Mouse (Mus musculus) cortical plate, adult 2 months (tissue): ENCODE results near the gene Taar9. TPM values are rescaled to one million over a fixed set of nuclear protein-coding genes. Genes with fewer than 3 reads are reported as not detected.
"Not testable (repeated sequence)": the region's sequence is repeated elsewhere in the genome, so short reads cannot be mapped to it uniquely, and the experiment has no call there.

ENCODE experiments used
- H3K27ac ChIP-seq: fragments of 200-500 bp; 2 replicates; pipeline ENCODE4 v1.5.1; 2012; ENCODE audit warnings: low read length, control low read depth, inconsistent platforms; ENCODE audit not compliant: insufficient read depth
- H3K4me1 ChIP-seq: fragments of 200-500 bp; 2 replicates; pipeline ENCODE4 v1.6.1; 2011; ENCODE audit warnings: low read length; ENCODE audit not compliant: control insufficient read depth, insufficient read depth
- H3K4me3 ChIP-seq: fragments of 200-500 bp; 2 replicates; pipeline ENCODE4 v1.5.1; 2011; ENCODE audit warnings: mild to moderate bottlenecking, low read length, control low read depth; ENCODE audit not compliant: insufficient read depth
- CTCF ChIP-seq: fragments of 200-500 bp; IDR thresholded peaks from 2 replicates; pipeline ENCODE4 v1.5.1; 2011; ENCODE audit warnings: mild to moderate bottlenecking, control low read depth, low read length; ENCODE audit not compliant: insufficient read depth; ENCODE audit errors: extremely low read depth
- POLR2A ChIP-seq: fragments of 200-500 bp; IDR thresholded peaks from 2 replicates; pipeline ENCODE4 v1.6.1; 2011; ENCODE audit warnings: mild to moderate bottlenecking, low read length, control low read depth; ENCODE audit not compliant: insufficient read depth; ENCODE audit errors: extremely low read depth
- polyA plus RNA-seq: library from polyadenylated mRNA; depleted of rRNA; stranded (reverse); fragments of >200 nt; gene quantifications from 2 replicates; pipeline ENCODE4 v1.2.3, GENCODE M21; 2012; rRNA removed

Taar9 gene
- polyA plus RNA-seq: not detected in 2 replicates

- H3K4me1 ChIP-seq, H3K4me3 ChIP-seq, H3K27ac ChIP-seq: not testable (repeated sequence)
Measured at GRCm38 (mm10) chr10:24109434-24109833, at the start of gene Taar9. Gene Taar9, minus strand, starts transcription at chr10:24109534.

- H3K4me3 ChIP-seq: no peak overlapping the region
- no peak overlapping the region for H3K27ac ChIP-seq
- H3K4me1 ChIP-seq: peaks cover 8% of the 10 kb centered on the region; the same call in 1 of the 2 replicates
- TF ChIP-seq POLR2A (no peak), CTCF (no peak)
Measured at GRCm38 (mm10) chr10:24158470-24159254, 49.3 kb upstream of the Taar9 start.

- Histone ChIP-seq H3K4me1 (peaks cover 5% of the 10 kb centered on the region), H3K4me3 (peak overlapping the region; percentile 99), H3K27ac (no peak overlapping the region)
- TF ChIP-seq CTCF: no peak
- TF ChIP-seq POLR2A: no peak
Measured at GRCm38 (mm10) chr10:24150086-24150485, 40.8 kb upstream of the Taar9 start.

- TF ChIP-seq POLR2A: peak; percentile 76
- TF ChIP-seq CTCF: no peak
- peak within 1 kb of the TSS; percentile 82 for H3K27ac ChIP-seq
- H3K4me3 ChIP-seq: peak within 1 kb of the TSS; percentile 99
- peaks cover 5% of the 10 kb centered on the region for H3K4me1 ChIP-seq
Measured at GRCm38 (mm10) chr10:24149135-24149781, 39.9 kb upstream of the Taar9 start, which contains the start of gene Stx7. Gene Stx7, plus strand, starts transcription at chr10:24149302.

- H3K4me3 ChIP-seq: no peak overlapping the region
- no peaks in the 10 kb centered on the region for H3K4me1 ChIP-seq
- no peak for TF ChIP-seq POLR2A
- TF ChIP-seq CTCF: no peak
- H3K27ac ChIP-seq: no peak overlapping the region
Measured at GRCm38 (mm10) chr10:24142735-24143134, 33.4 kb upstream of the Taar9 start.

GRCm38 (mm10) chr10:24138623-24139261 lies 29.4 kb upstream of the Taar9 start:
- Histone ChIP-seq H3K27ac (no peak overlapping the region), H3K4me1 (no peaks in the 10 kb centered on the region), H3K4me3 (no peak overlapping the region)
- TF ChIP-seq POLR2A (no peak), CTCF (no peak)

- Histone ChIP-seq H3K4me3 (no peak overlapping the region), H3K4me1 (no peaks in the 10 kb centered on the region), H3K27ac (no peak overlapping the region)
- TF ChIP-seq POLR2A (no peak), CTCF (no peak)
Measured at GRCm38 (mm10) chr10:24134071-24134645, 24.8 kb upstream of the Taar9 start.

- Histone ChIP-seq H3K4me1 (no peaks in the 10 kb centered on the region), H3K4me3 (no peak overlapping the region), H3K27ac (no peak overlapping the region)
- TF ChIP-seq CTCF (no peak), POLR2A (no peak)
Measured at GRCm38 (mm10) chr10:24133132-24133531, 23.8 kb upstream of the Taar9 start.

- TF ChIP-seq POLR2A (no peak), CTCF (no peak)
- Histone ChIP-seq H3K4me3 (no peak overlapping the region), H3K4me1 (no peaks in the 10 kb centered on the region), H3K27ac (no peak overlapping the region)
Measured at GRCm38 (mm10) chr10:24132273-24132672, 22.9 kb upstream of the Taar9 start.
